Mouse (Mus musculus): Measurements from ENCODE around the gene Gm42957. TPM values are rescaled to one million over a fixed set of nuclear protein-coding genes. Genes with fewer than 3 reads are reported as not detected.
"Not testable (repeated sequence)": the region's sequence is repeated elsewhere in the genome, so short reads cannot be mapped to it uniquely, and the experiment has no call there.

Gene Gm42957
- total RNA-seq, 2 experiments from 2014 or later: 0.18 TPM; not detected in 1

DNA sequence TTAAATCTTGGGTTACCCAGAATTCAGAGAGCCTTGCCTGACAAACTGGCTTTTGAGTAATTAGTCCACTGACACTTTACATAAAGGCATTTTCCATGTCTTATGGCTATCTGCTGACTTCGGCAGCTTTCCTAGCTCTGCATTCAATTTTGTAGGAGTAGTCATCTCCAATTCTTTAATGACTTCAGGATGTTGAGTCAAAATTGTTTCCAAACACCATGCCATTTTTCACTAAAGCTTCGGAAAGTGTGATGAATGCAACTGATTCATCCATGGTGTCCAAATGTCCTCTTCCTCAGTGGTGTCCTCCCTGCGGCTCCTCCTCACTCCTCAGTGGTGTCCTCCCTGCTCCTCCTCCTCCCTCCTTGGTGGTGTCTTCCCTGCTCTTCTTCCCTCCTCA, 17.3 kb upstream of the Gm42957 start:
- no peak for DNase-seq

- DNase-seq: no peak
Observed at GRCm38 (mm10) chr3:96623201-96623600, 12.1 kb upstream of the Gm42957 start.

DNA sequence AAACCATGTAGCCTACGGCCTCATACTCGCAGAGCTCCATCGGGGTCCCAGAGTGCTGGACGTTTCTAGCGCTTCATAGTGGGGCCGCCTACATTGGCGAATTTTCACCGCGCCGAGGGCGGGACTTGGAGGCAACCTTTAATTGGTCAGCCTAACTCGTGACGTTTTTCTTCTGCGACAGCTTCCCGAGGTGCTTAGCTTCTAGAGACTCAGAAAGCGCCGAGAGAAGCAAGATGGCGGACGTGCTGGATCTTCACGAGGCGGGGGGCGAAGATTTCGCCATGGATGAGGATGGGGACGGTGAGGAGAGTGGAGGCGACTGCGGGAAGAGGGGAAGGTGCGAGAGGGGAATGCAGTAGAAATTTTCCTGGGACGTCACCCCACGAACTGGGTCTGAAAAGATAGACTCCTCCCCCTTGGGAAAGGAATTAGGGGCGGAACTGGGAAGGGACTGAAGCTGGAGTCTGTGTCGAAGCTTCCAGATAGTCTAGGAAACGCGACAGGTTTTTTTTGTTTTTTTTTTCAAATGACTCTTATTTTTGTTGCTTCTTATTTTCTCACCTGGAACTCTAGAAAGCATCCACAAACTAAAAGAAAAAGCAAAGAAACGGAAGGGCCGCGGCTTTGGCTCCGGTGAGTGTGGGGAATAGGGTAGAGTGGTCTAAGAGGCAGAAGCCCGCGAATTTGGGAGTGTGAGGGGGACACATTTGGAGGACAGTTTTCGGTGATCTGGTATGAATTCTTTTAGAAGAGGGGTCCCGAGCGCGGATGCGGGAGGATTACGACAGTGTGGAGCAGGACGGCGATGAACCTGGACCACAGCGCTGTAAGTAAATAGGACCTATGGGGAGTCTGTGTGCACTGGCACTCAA, 5.3 kb upstream of the Gm42957 start, which contains the start of gene Rbm8a:
Rbm8a (plus strand) TSS at position 205 of the 872 bp plus-strand sequence.
- peak; percentile 97 to 99 for DNase-seq

- no peak for DNase-seq
Observed at GRCm38 (mm10) chr3:96632058-96632457, 3.2 kb upstream of the Gm42957 start.

DNA sequence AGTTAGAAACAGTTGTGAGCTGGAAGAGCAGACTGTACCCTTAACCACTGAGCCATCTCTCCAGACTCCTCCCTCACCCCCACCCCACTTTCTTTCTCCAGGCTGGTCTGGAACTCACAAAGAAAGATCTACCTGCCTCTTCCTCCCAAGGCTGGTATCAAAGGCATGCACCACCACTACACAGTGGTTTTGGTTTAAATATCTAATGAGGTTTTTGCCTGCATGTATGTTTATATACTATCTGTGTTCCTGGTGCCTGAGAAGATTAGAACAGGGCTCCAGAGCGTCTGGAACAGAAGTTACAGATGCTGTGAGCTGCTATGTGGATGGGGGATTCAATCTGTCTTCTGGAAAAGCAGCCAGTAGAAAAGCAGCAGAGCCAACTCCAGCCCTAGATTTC, 1.3 kb upstream of the Gm42957 start:
- DNase-seq: no peak

GRCm38 (mm10) chr3:96635906-96636305, 632 bp downstream of the Gm42957 start:
- no peak for DNase-seq

- no peak for DNase-seq
Observed at GRCm38 (mm10) chr3:96636448-96636847, 1.2 kb downstream of the Gm42957 start.

GRCm38 (mm10) chr3:96639219-96639618, 3.9 kb downstream of the Gm42957 start:
- DNase-seq: peak; percentile 54 to 87

- peak; percentile 44 to 61 for DNase-seq
Observed at GRCm38 (mm10) chr3:96645018-96645649, 9.9 kb downstream of the Gm42957 start, which contains the start of gene Itga10. Gene Itga10, plus strand, starts transcription at chr3:96645584.

DNA sequence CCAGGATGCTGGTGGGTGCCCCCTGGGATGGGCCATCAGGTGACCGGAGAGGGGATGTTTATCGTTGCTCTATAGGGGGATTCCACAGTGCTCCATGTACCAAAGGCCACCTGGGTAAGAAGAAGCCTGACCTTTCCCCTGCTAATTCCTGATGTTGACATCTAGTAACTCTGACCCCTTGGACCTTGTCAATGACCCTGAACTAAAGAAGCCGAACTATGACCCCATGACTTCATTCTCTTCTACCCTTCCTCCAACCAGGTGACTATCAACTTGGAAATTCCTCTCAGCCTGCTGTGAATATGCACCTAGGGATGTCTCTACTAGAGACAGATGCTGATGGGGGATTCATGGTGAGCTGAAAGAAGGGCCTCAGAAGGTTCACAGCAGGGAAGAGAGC, 12.1 kb downstream of the Gm42957 start:
- no peak for DNase-seq

DNA sequence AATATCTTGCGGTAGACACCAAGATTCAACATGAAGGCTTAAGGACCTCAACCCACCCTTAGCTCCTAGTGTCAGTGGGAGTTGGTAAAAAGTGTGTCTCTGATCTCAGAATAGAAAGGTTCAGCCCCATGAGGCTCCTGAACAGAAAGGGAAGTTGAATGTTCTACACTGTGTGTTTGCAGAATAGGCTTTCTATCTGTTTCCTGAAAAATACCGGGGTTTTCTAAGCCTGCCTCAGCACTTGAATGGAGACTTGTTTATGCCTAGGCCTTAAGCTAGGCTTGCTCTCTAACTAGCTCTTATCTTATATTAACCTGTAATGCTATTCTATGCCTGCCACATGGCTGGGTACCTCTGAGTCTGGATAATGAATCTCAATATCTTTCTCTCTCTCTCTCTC, 25.6 kb downstream of the Gm42957 start:
- no peak for DNase-seq

DNA sequence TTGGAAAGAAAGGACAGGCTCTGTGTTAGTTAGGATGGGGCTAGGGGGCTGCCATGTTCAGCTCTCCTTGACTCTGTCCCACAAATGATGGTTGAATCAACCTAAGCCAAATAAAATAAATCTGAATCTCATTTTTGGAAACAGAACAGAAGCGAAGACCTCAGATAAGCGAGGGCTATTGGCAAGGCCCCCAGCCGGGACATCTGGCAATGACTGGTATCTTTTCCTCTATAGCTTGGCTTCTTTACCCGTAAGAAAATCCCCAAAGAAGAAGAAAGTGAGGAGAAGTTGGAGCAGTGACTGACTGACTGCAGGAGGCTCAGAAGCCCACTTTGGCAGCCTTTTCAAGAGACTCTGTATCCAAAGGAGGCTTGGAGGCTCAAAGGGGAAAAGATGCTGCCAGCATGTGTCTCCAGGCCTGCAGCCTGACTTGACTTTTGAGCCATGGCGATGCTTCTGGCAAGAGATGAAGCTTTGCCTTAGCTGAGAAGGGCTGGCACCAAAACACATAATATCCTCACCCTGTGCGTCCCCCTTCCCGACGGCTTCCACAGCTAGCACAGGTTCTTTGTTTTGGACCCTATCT, 27.6 kb downstream of the Gm42957 start:
- peak in 1 of 2 experiments; percentile 21 for DNase-seq

- DNase-seq: peak; percentile 81 to 94
Observed at GRCm38 (mm10) chr3:96663432-96664239, 28.4 kb downstream of the Gm42957 start.

- not testable (repeated sequence) for DNase-seq
Observed at GRCm38 (mm10) chr3:96665732-96666363, 30.6 kb downstream of the Gm42957 start.

DNA sequence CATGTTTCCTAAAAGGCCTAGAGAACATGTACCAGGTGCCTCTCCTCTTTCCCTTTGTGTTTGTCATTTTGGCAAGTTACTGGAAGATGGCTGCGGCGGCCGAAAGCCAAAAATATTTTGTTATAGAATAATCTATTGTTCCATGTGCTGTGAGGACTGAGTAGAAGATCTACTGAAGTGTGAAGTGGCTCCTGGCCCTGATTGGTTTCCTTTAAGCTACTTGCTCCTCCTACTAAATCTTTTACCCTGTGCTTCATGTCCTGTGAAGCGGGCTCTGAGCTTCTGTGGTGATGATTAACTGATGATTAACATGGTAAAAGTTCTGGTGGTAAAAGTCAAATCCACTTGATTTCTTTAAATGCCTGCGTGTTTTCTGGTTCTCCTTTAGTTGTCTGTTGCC, 31.6 kb downstream of the Gm42957 start:
- no peak for DNase-seq

DNA sequence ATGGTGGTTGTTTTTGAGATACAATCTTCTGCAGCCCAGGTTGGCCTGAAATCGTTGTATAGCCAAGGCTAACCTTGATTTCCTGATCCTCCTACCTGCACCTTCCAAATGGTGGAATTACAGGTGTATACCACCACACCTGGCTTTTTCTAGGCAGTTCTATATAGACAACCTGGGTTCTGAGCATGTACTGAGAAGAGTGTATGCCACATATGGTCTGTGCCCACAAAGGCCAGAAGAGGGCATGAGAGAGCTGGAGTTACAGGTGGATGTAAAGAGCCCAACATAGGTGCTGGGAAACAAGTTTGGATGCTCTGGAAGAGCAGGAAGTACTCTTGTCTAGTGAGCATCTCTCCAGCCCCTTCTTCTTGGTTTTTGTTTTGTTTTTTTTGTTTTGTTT, 32.0 kb downstream of the Gm42957 start:
- DNase-seq: no peak

DNA sequence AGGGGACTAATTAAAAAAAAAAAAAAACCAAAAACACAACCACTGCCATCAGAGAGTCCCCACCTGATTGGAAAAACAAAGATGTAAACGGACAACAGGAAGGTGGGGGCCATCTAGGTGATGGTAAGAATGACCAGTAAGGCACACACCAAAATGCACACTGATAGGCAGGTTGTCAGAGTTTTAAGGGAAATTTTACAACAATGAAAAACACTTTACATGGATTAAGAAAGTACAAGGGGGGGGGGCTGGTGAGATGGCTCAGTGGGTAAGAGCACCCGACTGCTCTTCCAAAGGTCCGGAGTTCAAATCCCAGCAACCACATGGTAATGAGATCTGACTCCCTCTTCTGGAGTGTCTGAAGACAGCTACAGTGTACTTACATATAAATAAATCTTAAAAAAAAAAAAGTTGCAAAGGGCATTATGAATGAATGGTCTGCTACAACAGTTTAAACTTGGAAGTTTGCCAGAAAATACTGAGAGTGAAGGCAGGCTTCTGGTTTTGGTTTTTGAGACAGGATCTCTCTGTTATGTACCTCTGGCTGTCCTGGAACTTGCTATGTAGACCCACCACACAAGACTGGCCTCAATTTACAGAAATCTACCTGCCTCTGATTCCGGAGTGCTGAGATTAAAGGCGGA, 33.3 kb downstream of the Gm42957 start:
- no peak for DNase-seq

DNA sequence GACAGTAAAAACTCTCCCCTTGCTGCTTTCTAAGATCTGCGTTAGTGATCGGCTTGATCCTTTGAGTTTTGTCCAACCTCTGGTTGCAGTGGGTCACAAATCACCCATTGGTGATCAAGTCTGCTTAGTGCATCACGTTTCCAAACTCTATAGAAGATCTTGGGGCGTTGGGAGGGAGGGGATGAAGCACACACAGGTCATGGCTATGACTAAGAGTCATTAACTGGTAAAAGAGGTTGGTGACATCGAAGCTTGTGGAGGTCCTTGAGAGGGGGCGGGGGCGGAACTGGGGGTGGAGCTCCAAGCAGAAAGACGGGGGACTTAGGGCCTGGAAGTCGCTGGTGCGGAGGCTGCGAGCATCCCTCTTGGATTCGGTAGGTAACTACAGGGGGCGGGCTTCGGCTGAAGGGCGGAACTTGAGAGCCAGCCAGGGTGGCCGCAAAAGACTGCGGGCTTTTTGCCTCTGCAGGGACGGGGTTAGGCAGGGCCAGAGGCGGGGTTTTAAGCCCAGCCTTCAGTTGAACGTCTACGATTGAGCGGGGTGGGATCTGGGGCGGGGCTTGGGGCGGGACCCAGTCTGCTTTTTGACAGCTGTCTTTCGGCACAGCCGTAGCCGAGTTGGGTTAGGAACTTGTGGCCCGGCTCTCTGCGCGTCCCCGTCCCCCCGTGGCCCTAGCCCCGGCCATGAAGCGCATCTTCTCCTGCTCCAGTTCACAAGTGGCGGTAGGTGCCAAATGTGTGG, 34.6 kb downstream of the Gm42957 start, which contains the start of gene Ankrd35:
Ankrd35 (plus strand) TSS at position 405 of the 742 bp plus-strand sequence.
- DNase-seq: peak; percentile 82 to 89

- DNase-seq: no peak
Observed at GRCm38 (mm10) chr3:96671519-96671918, 36.2 kb downstream of the Gm42957 start.

DNA sequence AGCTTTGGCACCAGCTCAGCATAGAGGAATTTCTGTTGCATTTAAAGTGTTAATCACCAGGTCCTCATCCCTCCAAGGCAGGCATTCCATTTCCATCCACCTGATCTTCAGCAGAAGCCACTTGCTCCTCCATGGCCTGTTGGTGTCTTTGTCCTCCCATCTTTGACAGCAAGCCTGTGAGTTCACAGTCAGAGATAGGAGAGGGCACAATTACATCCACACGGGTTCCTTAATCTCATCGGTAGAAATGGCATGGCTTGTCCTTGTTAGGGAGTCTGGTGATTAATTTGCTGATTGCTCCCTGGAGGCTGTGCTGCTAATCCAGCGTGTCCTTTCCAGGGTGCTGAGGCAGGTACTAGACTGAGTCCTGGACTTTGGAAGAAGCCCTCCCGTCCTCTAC, 38.2 kb downstream of the Gm42957 start:
- DNase-seq: no peak
